Mouse (Mus musculus) heart, embryonic 11.5 days (tissue): Measurements from ENCODE around the gene Gm20547. TPM values are rescaled to one million over a fixed set of nuclear protein-coding genes. Genes with fewer than 3 reads are reported as not detected.

Experiments used
- ATAC-seq: fragments of 200-750 bp; cut with Nextera tagmentation; replicated peaks from 2 replicates; pipeline ENCODE4 v1.8.0; 2017; ENCODE audit warnings: moderate library complexity; ENCODE audit not compliant: insufficient number of reproducible peaks, low FRiP score, low TSS enrichment
- H3K27ac ChIP-seq: fragments of 300-500 bp; sonication (generic); 2 replicates; pipeline ENCODE4 v1.5.1; 2014; ENCODE audit warnings: mild to moderate bottlenecking, low read depth, low read length
- H3K27me3 ChIP-seq: fragments of 300-500 bp; sonication (generic); 2 replicates; pipeline ENCODE4 v1.6.1; 2014; ENCODE audit warnings: mild to moderate bottlenecking, low read length, mixed read lengths; ENCODE audit not compliant: control insufficient read depth, insufficient read depth
- H3K36me3 ChIP-seq: fragments of 300-500 bp; sonication (generic); 2 replicates; pipeline ENCODE4 v1.6.1; 2014; ENCODE audit warnings: mild to moderate bottlenecking, low read length, moderate library complexity, mixed read lengths; ENCODE audit not compliant: control insufficient read depth, insufficient read depth
- H3K4me1 ChIP-seq: fragments of 300-500 bp; sonication (generic); 2 replicates; pipeline ENCODE4 v1.6.1; 2014; ENCODE audit warnings: low read length; ENCODE audit not compliant: control insufficient read depth, insufficient read depth
- H3K4me2 ChIP-seq: fragments of 300-500 bp; sonication (generic); 2 replicates; pipeline ENCODE4 v1.6.1; 2014; ENCODE audit warnings: mild to moderate bottlenecking, moderate library complexity
- H3K4me3 ChIP-seq: fragments of 300-500 bp; sonication (generic); 2 replicates; pipeline ENCODE4 v1.5.1; 2014; ENCODE audit warnings: low read depth, low read length
- H3K9ac ChIP-seq: fragments of 300-500 bp; sonication (generic); 2 replicates; pipeline ENCODE4 v1.6.1; 2014; ENCODE audit warnings: mild to moderate bottlenecking, low read depth, low read length, moderate library complexity
- H3K9me3 ChIP-seq: fragments of 300-500 bp; sonication (generic); replicated peaks from 2 replicates; pipeline ENCODE4 v1.6.1; 2016; ENCODE audit warnings: low read length; ENCODE audit not compliant: control insufficient read depth
- WGBS: fragments of 180-500 bp; shearing (Covaris S2); extraction: QIAGEN DNeasy Blood & Tissue Kit; methylation state at CpG from one replicate; pipeline ENCODE4 v1.1.7; 2014; ENCODE audit not compliant: insufficient replicate concordance; 5-methylcytosine and 5-hydroxymethylcytosine counted together
- polyA plus RNA-seq: library from polyadenylated mRNA; unstranded; fragments of >200 nt; fragmentation: Nextera tagmentation; extraction: Ambion mirVana; gene quantifications from 2 replicates; pipeline ENCODE4 v1.2.1, GENCODE M21; 2014

Gm20547 gene
- polyA plus RNA-seq, 1 experiment from 2014 or later = not detected

DNA sequence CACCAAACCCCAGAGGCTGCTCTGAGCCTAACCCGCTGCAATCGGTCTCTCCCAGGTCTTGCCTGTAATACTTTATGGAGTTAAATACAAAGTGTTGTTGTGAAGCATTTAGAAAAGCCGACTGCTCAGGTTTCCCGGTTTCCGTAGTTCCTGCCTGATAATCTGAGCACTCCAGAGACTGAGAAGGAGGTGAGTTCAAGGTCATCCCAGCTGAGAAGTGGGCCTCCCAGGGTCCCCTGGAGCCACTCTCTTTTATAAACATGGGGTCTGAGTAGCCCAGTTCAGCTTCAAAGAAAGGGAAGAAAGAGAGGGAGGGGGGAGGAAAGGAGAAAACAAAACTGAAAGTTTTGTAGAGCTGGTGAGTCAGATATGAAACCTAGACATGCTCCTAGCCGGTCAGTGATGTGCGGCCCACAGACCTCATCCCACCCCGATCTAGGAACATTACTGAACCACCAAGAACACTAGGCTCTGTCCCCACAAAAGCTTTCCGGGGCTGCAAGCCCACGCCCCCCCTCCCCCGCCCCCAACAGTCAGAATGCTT, 2.4 kb downstream of the Gm20547 start, which contains the start of gene Zbtb12:
Zbtb12 (plus strand) TSS at position 148 of the 544 bp plus-strand sequence.
- H3K4me2 ChIP-seq = no peak within 1 kb of the TSS
- H3K4me3 ChIP-seq = no peak within 1 kb of the TSS
- H3K9ac ChIP-seq = peak within 1 kb of the TSS; percentile 39; the same call in 1 of the 2 replicates
- ATAC-seq = no peak
- H3K36me3 ChIP-seq = no peaks in the 10 kb centered on the region
- H3K9me3 ChIP-seq = no peaks in the 10 kb centered on the region
- H3K27ac ChIP-seq = no peak within 1 kb of the TSS
- 55% methylated on average over 11 of the region's 11 CpGs for WGBS
- H3K27me3 ChIP-seq = no peaks in the 10 kb centered on the region; the same call in 1 of the 2 replicates
- H3K4me1 ChIP-seq = peaks cover 8% of the 10 kb centered on the region; the same call in 1 of the 2 replicates

DNA sequence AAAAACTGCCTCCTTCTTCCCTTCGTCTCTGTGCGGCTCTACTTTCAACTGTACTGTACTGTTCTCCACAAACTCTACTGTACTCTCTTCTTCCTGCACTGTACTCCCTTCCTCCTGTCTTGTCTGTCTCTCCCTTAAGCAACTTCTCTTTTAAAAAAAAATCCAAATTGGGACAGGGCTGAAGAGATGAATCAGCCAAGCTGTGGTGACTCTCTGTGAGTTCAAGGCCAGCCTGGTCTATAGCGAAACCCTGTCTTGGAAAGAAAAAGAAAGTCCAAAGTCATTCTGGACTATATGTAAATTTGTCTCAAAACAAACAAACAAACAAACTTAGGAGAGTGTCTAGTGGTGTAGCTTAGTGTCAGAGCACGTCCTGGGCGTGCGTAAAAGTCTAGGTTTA, 7.5 kb downstream of the Gm20547 start:
- H3K9ac ChIP-seq = no peak overlapping the region
- ATAC-seq = no peak
- H3K27ac ChIP-seq = no peak overlapping the region
- peaks cover 2% of the 10 kb centered on the region; the same call in 1 of the 2 replicates for H3K4me1 ChIP-seq
- H3K4me3 ChIP-seq = no peak overlapping the region
- H3K27me3 ChIP-seq = no peaks in the 10 kb centered on the region
- WGBS = 88% methylated on average over 6 of the region's 6 CpGs
- no peak overlapping the region for H3K4me2 ChIP-seq
- H3K36me3 ChIP-seq = no peaks in the 10 kb centered on the region
- H3K9me3 ChIP-seq = no peaks in the 10 kb centered on the region

DNA sequence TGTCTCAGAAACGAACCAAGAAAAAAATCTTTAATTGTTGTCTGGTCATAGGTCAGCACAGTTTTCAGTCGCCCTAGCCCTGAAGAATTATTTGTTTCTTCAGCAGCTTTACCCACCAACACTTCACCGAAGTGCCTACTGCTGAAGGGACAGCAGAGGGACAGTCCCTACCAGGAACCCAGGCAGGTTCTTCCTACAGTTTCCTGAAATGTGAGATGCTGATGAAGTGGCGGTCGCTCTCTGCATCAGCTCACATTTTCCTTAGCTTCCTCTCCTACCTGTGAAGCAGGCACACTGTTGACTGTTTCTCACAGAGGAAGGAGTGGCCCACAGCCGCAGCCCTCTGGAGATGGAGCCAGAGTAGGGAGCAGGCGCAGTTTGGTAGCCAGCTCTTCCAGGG, 15.9 kb downstream of the Gm20547 start:
- Histone ChIP-seq H3K9me3 (no peaks in the 10 kb centered on the region), H3K27me3 (peaks cover 9% of the 10 kb centered on the region), H3K36me3 (no peaks in the 10 kb centered on the region), H3K27ac (no peak overlapping the region), H3K4me3 (no peak overlapping the region), H3K4me1 (no peaks in the 10 kb centered on the region), H3K9ac (no peak overlapping the region), H3K4me2 (no peak overlapping the region)
- whole genome bisulfite sequencing = 59% methylated on average over 7 of the region's 7 CpGs
- ATAC-seq = no peak

DNA sequence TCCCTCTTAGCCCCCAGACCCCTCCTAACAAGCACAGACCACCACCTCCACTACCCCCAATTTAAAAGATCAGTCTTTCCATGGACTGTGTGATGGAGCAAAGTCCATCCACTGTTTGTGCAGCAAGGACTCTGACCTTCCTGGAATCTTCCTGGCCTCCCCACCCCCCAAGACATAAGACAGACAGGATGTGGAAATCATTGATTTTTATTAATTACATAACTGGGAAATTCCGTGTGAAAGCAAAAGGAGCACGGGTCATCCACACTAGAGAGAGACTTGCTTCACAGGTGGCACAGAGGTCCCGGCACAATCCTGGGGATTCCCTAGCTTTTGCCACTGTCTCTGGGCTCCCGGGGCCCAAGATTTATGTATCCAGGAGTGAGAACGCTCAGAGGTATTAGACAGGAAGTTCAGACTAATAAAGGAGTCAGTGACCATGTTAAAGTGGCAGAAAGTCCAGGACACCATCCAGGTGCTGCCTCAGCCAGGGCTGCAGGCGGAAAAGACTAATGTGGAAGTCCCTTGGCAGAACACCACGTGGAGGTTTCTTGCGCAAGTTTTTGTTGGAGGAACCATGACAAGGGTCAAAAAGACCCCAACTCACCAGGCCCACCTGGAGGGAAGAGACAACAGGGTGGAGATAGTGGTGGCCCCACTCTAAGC, 19.3 kb downstream of the Gm20547 start, which contains the start of gene Cfb:
Cfb (minus strand) TSS at position 103 of the 666 bp plus-strand sequence.
- no peak within 1 kb of the TSS for H3K27ac ChIP-seq
- H3K9ac ChIP-seq = no peak within 1 kb of the TSS
- no peak within 1 kb of the TSS for H3K4me2 ChIP-seq
- no peak within 1 kb of the TSS for H3K4me3 ChIP-seq
- H3K9me3 ChIP-seq = no peaks in the 10 kb centered on the region
- no peak for ATAC-seq
- H3K4me1 ChIP-seq = no peaks in the 10 kb centered on the region
- H3K27me3 ChIP-seq = peaks cover 9% of the 10 kb centered on the region
- H3K36me3 ChIP-seq = no peaks in the 10 kb centered on the region
- WGBS = 64% methylated on average over 8 of the region's 8 CpGs

DNA sequence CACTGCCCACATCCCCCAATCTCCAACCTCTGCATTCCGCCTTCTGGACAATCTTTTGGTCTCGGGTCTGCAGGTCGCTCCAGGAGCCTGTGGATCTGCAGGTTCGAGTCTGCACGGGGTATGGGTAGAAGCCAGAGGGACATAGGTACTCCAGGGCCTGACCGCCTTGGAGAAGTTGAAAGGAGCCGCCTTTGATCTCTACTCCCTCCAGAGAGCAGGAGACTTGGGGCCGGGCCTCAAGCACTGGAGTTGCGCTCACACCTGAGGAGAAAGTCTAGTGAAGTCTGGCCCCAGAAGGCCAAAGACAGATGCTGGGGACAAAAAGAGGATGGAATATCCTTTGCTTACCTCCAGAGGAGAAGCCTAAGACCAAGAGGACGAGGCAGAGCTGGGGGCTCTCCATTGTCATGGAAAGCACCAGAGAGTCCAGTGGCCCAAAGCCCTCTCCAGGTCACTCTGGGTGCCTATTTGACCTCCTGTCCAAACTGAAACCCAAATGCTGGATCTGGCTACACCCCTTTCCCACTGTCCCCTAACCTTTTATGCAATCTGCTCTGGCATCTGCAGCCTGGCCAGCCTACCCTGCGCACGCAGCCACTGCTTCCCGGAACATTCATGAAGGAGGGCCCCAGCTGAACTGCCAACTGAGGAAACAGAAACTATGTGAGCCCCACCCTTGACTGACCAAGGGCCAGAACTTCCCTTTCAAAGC, 20.0 kb downstream of the Gm20547 start:
- Histone ChIP-seq H3K4me2 (no peak overlapping the region), H3K27me3 (peaks cover 9% of the 10 kb centered on the region), H3K4me3 (no peak overlapping the region), H3K9me3 (no peaks in the 10 kb centered on the region), H3K9ac (no peak overlapping the region), H3K36me3 (no peaks in the 10 kb centered on the region), H3K27ac (no peak overlapping the region), H3K4me1 (no peaks in the 10 kb centered on the region)
- ATAC-seq = no peak
- WGBS = 66% methylated on average over 13 of the region's 13 CpGs

DNA sequence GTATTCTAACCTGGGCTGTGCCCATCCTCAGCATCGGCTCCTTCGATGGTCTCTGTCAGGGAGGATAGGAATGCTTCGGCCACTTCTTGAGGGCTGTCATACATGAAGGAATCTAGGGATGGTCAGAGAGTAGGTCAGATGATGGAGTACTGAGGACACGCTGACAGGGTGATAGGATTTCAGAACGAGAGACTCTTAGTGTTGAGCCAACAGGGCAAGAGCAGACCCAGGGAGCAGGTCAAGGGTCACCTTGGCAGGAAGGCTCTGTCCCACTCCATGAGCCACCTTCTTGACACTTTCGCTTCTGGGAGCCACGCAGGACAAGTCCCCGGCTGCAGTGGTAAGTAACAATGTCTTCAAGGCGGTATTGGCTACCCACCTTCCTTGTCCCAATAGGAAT, 21.3 kb downstream of the Gm20547 start:
- H3K27ac ChIP-seq = no peak overlapping the region
- no peak for ATAC-seq
- H3K4me1 ChIP-seq = no peaks in the 10 kb centered on the region
- no peak overlapping the region for H3K9ac ChIP-seq
- H3K9me3 ChIP-seq = no peaks in the 10 kb centered on the region
- 76% methylated on average over 9 of the region's 9 CpGs for WGBS
- H3K27me3 ChIP-seq = peaks cover 9% of the 10 kb centered on the region
- H3K4me3 ChIP-seq = no peak overlapping the region
- no peak overlapping the region for H3K4me2 ChIP-seq
- peaks cover 4% of the 10 kb centered on the region; the same call in 1 of the 2 replicates for H3K36me3 ChIP-seq

DNA sequence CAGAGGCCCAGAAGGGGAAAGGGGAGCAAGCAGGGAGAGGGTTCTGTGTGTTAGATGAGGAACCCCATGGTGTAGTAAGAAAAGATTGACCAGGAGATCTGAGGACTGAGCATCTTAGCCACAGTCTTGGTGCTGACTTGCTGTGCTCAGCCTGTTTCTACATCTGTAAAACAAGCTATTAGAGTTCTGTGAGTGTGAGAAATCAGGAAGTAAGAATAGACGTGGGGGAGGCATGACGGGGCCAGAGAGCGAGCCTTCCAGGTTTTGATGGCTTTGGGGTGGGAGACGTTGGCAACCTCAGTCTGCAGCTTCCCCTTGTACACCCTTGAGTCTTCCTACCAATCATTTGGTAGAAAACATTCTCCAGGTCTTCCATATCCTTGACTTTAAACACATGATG, 23.2 kb downstream of the Gm20547 start:
- H3K9ac ChIP-seq = no peak overlapping the region
- H3K4me3 ChIP-seq = no peak overlapping the region
- 87% methylated on average over 4 of the region's 4 CpGs for WGBS
- no peak overlapping the region for H3K27ac ChIP-seq
- H3K4me1 ChIP-seq = no peaks in the 10 kb centered on the region
- H3K36me3 ChIP-seq = peaks cover 17% of the 10 kb centered on the region; the same call in 1 of the 2 replicates
- no peaks in the 10 kb centered on the region for H3K9me3 ChIP-seq
- ATAC-seq = no peak
- peaks cover 9% of the 10 kb centered on the region for H3K27me3 ChIP-seq
- no peak overlapping the region for H3K4me2 ChIP-seq

DNA sequence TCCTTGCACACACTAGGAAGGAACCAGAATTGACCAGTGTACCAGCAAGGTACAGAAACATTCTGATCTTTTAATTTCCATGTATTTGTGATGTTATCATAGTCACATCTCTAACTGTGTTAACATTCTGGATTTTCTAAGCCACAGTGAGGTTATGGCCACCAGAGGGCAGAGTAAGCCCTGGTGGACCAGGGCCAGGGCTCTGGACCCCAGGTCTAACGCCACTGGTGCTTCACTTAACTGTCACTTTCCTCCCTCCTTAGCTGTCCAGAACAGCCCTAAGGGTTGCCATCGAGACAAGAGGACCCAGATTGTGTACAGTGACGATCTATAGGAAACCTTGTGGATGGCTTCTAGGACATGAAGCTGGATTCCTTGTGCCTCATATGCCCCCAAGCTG, 26.0 kb downstream of the Gm20547 start:
- no peak overlapping the region for H3K9ac ChIP-seq
- no peak for ATAC-seq
- H3K27ac ChIP-seq = no peak overlapping the region

More for the DNA sequence above, 26.0 kb downstream of the Gm20547 start:
- no peak overlapping the region for H3K4me2 ChIP-seq
- H3K4me3 ChIP-seq = no peak overlapping the region
- H3K9me3 ChIP-seq = no peaks in the 10 kb centered on the region
- no peaks in the 10 kb centered on the region for H3K27me3 ChIP-seq
- 40% methylated on average over 3 of the region's 3 CpGs for WGBS
- peaks cover 27% of the 10 kb centered on the region; the same call in 1 of the 2 replicates for H3K36me3 ChIP-seq
- H3K4me1 ChIP-seq = peaks cover 7% of the 10 kb centered on the region
